Mouse (Mus musculus): ENCODE data around the gene Serpini2.
"Not testable (repeated sequence)": the region's sequence is repeated elsewhere in the genome, so short reads cannot be mapped to it uniquely, and the experiment has no call there.

GRCm38 (mm10) chr3:75299464-75299863 lies 29.6 kb upstream of the Serpini2 start:
- not testable (repeated sequence) for TF ChIP-seq EP300 (optimal IDR thresholded peaks at IDR 0.05); CTCF (IDR thresholded peaks at IDR 0.05; ENCODE audit: low read depth)
